Mouse (Mus musculus) neural tube, embryonic 14.5 days (tissue): ENCODE measurements at regions not wholly inside any gene's neighbourhood (a gene's known extent, or its start where the extent isn't known, plus 50 kb on each side); places are given as distances from the start of the nearest gene placed in this dataset.

ENCODE experiments used
- ATAC-seq: fragments of 200-750 bp; cut with Nextera tagmentation; 2 replicates; pipeline ENCODE4 v1.8.0; 2017; ENCODE audit warnings: low read depth, mild to moderate bottlenecking, moderate TSS enrichment, moderate library complexity
- H3K27ac ChIP-seq: fragments of 300-500 bp; sonication (generic); 2 replicates; pipeline ENCODE4 v1.5.1; 2014; ENCODE audit warnings: low read depth, mild to moderate bottlenecking, control low read depth, low read length, moderate library complexity, mixed read lengths
- H3K27me3 ChIP-seq: fragments of 300-500 bp; sonication (generic); 2 replicates; pipeline ENCODE4 v1.6.1; 2014; ENCODE audit warnings: low read length; ENCODE audit not compliant: control insufficient read depth, insufficient read depth
- H3K36me3 ChIP-seq: fragments of 300-500 bp; sonication (generic); 2 replicates; pipeline ENCODE4 v1.6.1; 2014; ENCODE audit warnings: low read length, mixed read lengths; ENCODE audit not compliant: control insufficient read depth, insufficient read depth
- H3K4me1 ChIP-seq: fragments of 300-500 bp; sonication (generic); 2 replicates; pipeline ENCODE4 v1.6.1; 2014; ENCODE audit warnings: low read length; ENCODE audit not compliant: control insufficient read depth, insufficient read depth
- H3K4me2 ChIP-seq: fragments of 300-500 bp; sonication (generic); 2 replicates; pipeline ENCODE4 v1.6.1; 2014; ENCODE audit warnings: mild to moderate bottlenecking, low read depth, low read length, control low read depth
- H3K4me3 ChIP-seq: fragments of 300-500 bp; sonication (generic); 2 replicates; pipeline ENCODE4 v1.5.1; 2014; ENCODE audit warnings: low read depth, low read length, control low read depth, mixed read lengths
- H3K9ac ChIP-seq: fragments of 300-500 bp; sonication (generic); replicated peaks from 2 replicates; pipeline ENCODE4 v1.6.1; 2014; ENCODE audit warnings: low read depth, mild to moderate bottlenecking, control low read depth, low read length, mixed read lengths
- H3K9me3 ChIP-seq: fragments of 300-500 bp; sonication (generic); 2 replicates; pipeline ENCODE4 v1.6.1; 2016; ENCODE audit warnings: low read length; ENCODE audit not compliant: control insufficient read depth
- WGBS: fragments of 180-500 bp; shearing (Covaris S2); extraction: QIAGEN DNeasy Blood & Tissue Kit; methylation state at CpG from one replicate; pipeline ENCODE4 v1.1.7; 2014; 5-methylcytosine and 5-hydroxymethylcytosine counted together

GRCm38 (mm10) chr15:97455672-97456071 is 208.6 kb upstream of the Amigo2 start:
- Histone ChIP-seq H3K36me3 (no peaks in the 10 kb centered on the region), H3K9ac (no peak overlapping the region), H3K27me3 (no peaks in the 10 kb centered on the region), H3K9me3 (no peaks in the 10 kb centered on the region), H3K4me2 (no peak overlapping the region), H3K4me1 (no peaks in the 10 kb centered on the region), H3K4me3 (no peak overlapping the region), H3K27ac (no peak overlapping the region)
- no peak for ATAC-seq
- whole genome bisulfite sequencing: 73% methylated on average over 5 of the region's 5 CpGs

- no peaks in the 10 kb centered on the region for H3K36me3 ChIP-seq
- no peaks in the 10 kb centered on the region for H3K4me1 ChIP-seq
- H3K4me3 ChIP-seq: no peak overlapping the region
- no peak overlapping the region for H3K27ac ChIP-seq
- no peaks in the 10 kb centered on the region for H3K9me3 ChIP-seq
- 90% methylated on average over 3 of the region's 3 CpGs for WGBS
- ATAC-seq: no peak
- no peak overlapping the region for H3K4me2 ChIP-seq
- H3K9ac ChIP-seq: no peak overlapping the region
- no peaks in the 10 kb centered on the region for H3K27me3 ChIP-seq
Measured at GRCm38 (mm10) chr15:97449724-97450123, 202.6 kb upstream of the Amigo2 start.

- H3K4me3 ChIP-seq: no peak overlapping the region
- no peaks in the 10 kb centered on the region for H3K9me3 ChIP-seq
- no peaks in the 10 kb centered on the region for H3K27me3 ChIP-seq
- H3K4me2 ChIP-seq: no peak overlapping the region
- no peaks in the 10 kb centered on the region for H3K36me3 ChIP-seq
- no peak for ATAC-seq
- H3K4me1 ChIP-seq: no peaks in the 10 kb centered on the region
- no peak overlapping the region for H3K27ac ChIP-seq
- no peak overlapping the region for H3K9ac ChIP-seq
- WGBS: 90% methylated on average over 6 of the region's 6 CpGs
Measured at GRCm38 (mm10) chr15:97449001-97449400, 201.9 kb upstream of the Amigo2 start.

- no peak overlapping the region for H3K4me2 ChIP-seq
- no peak overlapping the region for H3K27ac ChIP-seq
- no peaks in the 10 kb centered on the region for H3K4me1 ChIP-seq
- H3K27me3 ChIP-seq: no peaks in the 10 kb centered on the region
- no peak for ATAC-seq
- H3K9me3 ChIP-seq: no peaks in the 10 kb centered on the region
- 61% methylated on average over 5 of the region's 5 CpGs for WGBS
- H3K9ac ChIP-seq: no peak overlapping the region
- H3K4me3 ChIP-seq: no peak overlapping the region
- H3K36me3 ChIP-seq: no peaks in the 10 kb centered on the region
Measured at GRCm38 (mm10) chr15:97448243-97448880, 201.3 kb upstream of the Amigo2 start.

- H3K4me3 ChIP-seq: no peak overlapping the region
- H3K9me3 ChIP-seq: no peaks in the 10 kb centered on the region
- no peaks in the 10 kb centered on the region for H3K27me3 ChIP-seq
- H3K4me1 ChIP-seq: no peaks in the 10 kb centered on the region
- ATAC-seq: no peak
- WGBS: 57% methylated on average over 9 of the region's 9 CpGs
- no peak overlapping the region for H3K4me2 ChIP-seq
- H3K27ac ChIP-seq: no peak overlapping the region
- H3K36me3 ChIP-seq: no peaks in the 10 kb centered on the region
- H3K9ac ChIP-seq: no peak overlapping the region
Measured at GRCm38 (mm10) chr15:97446181-97446580, 199.1 kb upstream of the Amigo2 start.

GRCm38 (mm10) chr15:97438235-97438760 is 191.2 kb upstream of the Amigo2 start:
- Histone ChIP-seq H3K27ac (no peak overlapping the region), H3K27me3 (no peaks in the 10 kb centered on the region), H3K4me2 (no peak overlapping the region), H3K9me3 (no peaks in the 10 kb centered on the region), H3K4me3 (no peak overlapping the region), H3K4me1 (no peaks in the 10 kb centered on the region), H3K9ac (no peak overlapping the region), H3K36me3 (no peaks in the 10 kb centered on the region)
- no peak for ATAC-seq
- WGBS: 91% methylated on average over 5 of the region's 5 CpGs
